Mouse (Mus musculus): ENCODE results near the gene Cdh13.

- TF ChIP-seq CTCF (IDR thresholded peaks at IDR 0.05; ENCODE audit: control insufficient read depth, insufficient read depth, low read length), result no peak
- TF ChIP-seq POLR2A (IDR thresholded peaks at IDR 0.05; ENCODE audit: borderline replicate concordance, control insufficient read depth, low read depth, low read length), result no peak
Observed at GRCm38 (mm10) chr8:118436751-118437150, 153.2 kb downstream of the Cdh13 start.

All from bone marrow, adult 2 months (tissue).